Mouse (Mus musculus) midbrain, postnatal 0 days (tissue): Measurements from ENCODE around the gene Daxx. TPM values are rescaled to one million over a fixed set of nuclear protein-coding genes. Genes with fewer than 3 reads are reported as not detected.

Experiments used
- ATAC-seq: fragments of 200-750 bp; cut with Nextera tagmentation; 2 replicates; pipeline ENCODE4 v1.8.0; 2017; ENCODE audit warnings: moderate number of reproducible peaks, mild to moderate bottlenecking, moderate TSS enrichment, moderate library complexity; ENCODE audit not compliant: low FRiP score
- DNase-seq: peaks from one replicate; pipeline ENCODE4 v3.0.0-alpha.2; 2015; ENCODE audit warnings: low spot score
- H3K27ac ChIP-seq: fragments of 300-500 bp; sonication (generic); 2 replicates; pipeline ENCODE4 v1.5.1; 2014; ENCODE audit warnings: low read depth, mild to moderate bottlenecking, low read length, mixed read lengths
- H3K27me3 ChIP-seq: fragments of 300-500 bp; sonication (generic); 2 replicates; pipeline ENCODE4 v1.6.1; 2014; ENCODE audit warnings: low read length, control low read depth, mixed read lengths; ENCODE audit not compliant: insufficient read depth
- H3K36me3 ChIP-seq: fragments of 300-500 bp; sonication (generic); 2 replicates; pipeline ENCODE4 v1.6.1; 2014; ENCODE audit warnings: low read length, control low read depth, mixed read lengths; ENCODE audit not compliant: insufficient read depth
- H3K4me1 ChIP-seq: fragments of 300-500 bp; sonication (generic); 2 replicates; pipeline ENCODE4 v1.6.1; 2014; ENCODE audit warnings: mild to moderate bottlenecking, control low read depth, antibody characterized with exemption, low read length, mixed read lengths; ENCODE audit not compliant: insufficient read depth
- H3K4me2 ChIP-seq: fragments of 300-500 bp; sonication (generic); 2 replicates; pipeline ENCODE4 v1.6.1; 2014; ENCODE audit warnings: low read depth, mild to moderate bottlenecking, low read length, mixed read lengths; ENCODE audit not compliant: poor library complexity, severe bottlenecking
- H3K4me3 ChIP-seq: fragments of 300-500 bp; sonication (generic); 2 replicates; pipeline ENCODE4 v1.5.1; 2014; ENCODE audit warnings: low read depth, mild to moderate bottlenecking, low read length, moderate library complexity
- H3K9ac ChIP-seq: fragments of 300-500 bp; sonication (generic); replicated peaks from 2 replicates; pipeline ENCODE4 v1.6.1; 2014; ENCODE audit warnings: mild to moderate bottlenecking, low read length, moderate library complexity, mixed read lengths; ENCODE audit not compliant: poor library complexity, severe bottlenecking
- H3K9me3 ChIP-seq: fragments of 300-500 bp; sonication (generic); 2 replicates; pipeline ENCODE4 v1.6.1; 2016; ENCODE audit warnings: low read length, control low read depth
- CTCF ChIP-seq: IDR thresholded peaks from 2 replicates; pipeline ENCODE4 v1.5.1; 2016; ENCODE audit warnings: antibody characterized with exemption, mild to moderate bottlenecking
- WGBS: fragments of 180-500 bp; shearing (Covaris S2); extraction: QIAGEN DNeasy Blood & Tissue Kit; methylation state at CpG from one replicate; pipeline ENCODE4 v1.1.7; 2014; 5-methylcytosine and 5-hydroxymethylcytosine counted together
- polyA plus RNA-seq: library from polyadenylated mRNA; unstranded; fragments of >200 nt; fragmentation: Nextera tagmentation; extraction: Ambion mirVana; gene quantifications from 2 replicates; pipeline ENCODE4 v1.2.1, GENCODE M21; 2015
- total RNA-seq: library from RNA; depleted of rRNA; stranded (reverse); fragments of >200 nt; gene quantifications from 2 replicates; pipeline ENCODE4 v1.2.3, GENCODE M21; 2014

The Daxx gene
- total and polyA plus RNA-seq, 2 experiments from 2014 or later: 42.9 to 55.7 TPM

- DNase-seq: no peak
- peak; percentile 46 for TF ChIP-seq CTCF
- WGBS: 56% methylated on average over 11 of the region's 11 CpGs
- Histone ChIP-seq H3K9me3 (no peaks in the 10 kb centered on the region), H3K27me3 (no peaks in the 10 kb centered on the region), H3K36me3 (peaks cover 27% of the 10 kb centered on the region), H3K4me2 (peak overlapping the region; percentile 92), H3K4me1 (peaks cover 5% of the 10 kb centered on the region; the same call in 1 of the 2 replicates), H3K27ac (no peak overlapping the region; the same call in 1 of the 2 replicates), H3K9ac (peak overlapping the region; percentile 58; the same call in 1 of the 2 replicates), H3K4me3 (peak overlapping the region; percentile 52)
- no peak for ATAC-seq
Measured at GRCm38 (mm10) chr17:33910346-33911051, 1.3 kb downstream of the Daxx start.

GRCm38 (mm10) chr17:33911052-33911812 is 2.0 kb downstream of the Daxx start:
- Histone ChIP-seq H3K27ac (no peak overlapping the region), H3K9me3 (no peaks in the 10 kb centered on the region), H3K9ac (no peak overlapping the region), H3K27me3 (no peaks in the 10 kb centered on the region), H3K4me1 (peaks cover 5% of the 10 kb centered on the region; the same call in 1 of the 2 replicates), H3K36me3 (peaks cover 27% of the 10 kb centered on the region), H3K4me3 (no peak overlapping the region), H3K4me2 (no peak overlapping the region)
- 92% methylated on average over 31 of the region's 31 CpGs for WGBS
- no peak for TF ChIP-seq CTCF
- ATAC-seq (no peak), DNase-seq (no peak)

GRCm38 (mm10) chr17:33911813-33912414 is 2.7 kb downstream of the Daxx start:
- H3K9ac ChIP-seq: no peak overlapping the region
- no peak overlapping the region for H3K4me3 ChIP-seq
- ATAC-seq (no peak), DNase-seq (no peak)
- no peak for TF ChIP-seq CTCF
- 90% methylated on average over 28 of the region's 28 CpGs for WGBS
- H3K9me3 ChIP-seq: no peaks in the 10 kb centered on the region
- H3K27ac ChIP-seq: no peak overlapping the region
- H3K4me1 ChIP-seq: peaks cover 5% of the 10 kb centered on the region; the same call in 1 of the 2 replicates
- no peak overlapping the region for H3K4me2 ChIP-seq
- peaks cover 27% of the 10 kb centered on the region for H3K36me3 ChIP-seq
- no peaks in the 10 kb centered on the region for H3K27me3 ChIP-seq

- ATAC-seq (no peak), DNase-seq (no peak)
- no peak overlapping the region for H3K9ac ChIP-seq
- H3K27me3 ChIP-seq: no peaks in the 10 kb centered on the region
- 92% methylated on average over 10 of the region's 10 CpGs for WGBS
- no peak overlapping the region for H3K4me2 ChIP-seq
- H3K9me3 ChIP-seq: no peaks in the 10 kb centered on the region
- peaks cover 27% of the 10 kb centered on the region for H3K36me3 ChIP-seq
- peaks cover 5% of the 10 kb centered on the region; the same call in 1 of the 2 replicates for H3K4me1 ChIP-seq
- no peak overlapping the region for H3K4me3 ChIP-seq
- no peak overlapping the region for H3K27ac ChIP-seq
- TF ChIP-seq CTCF: no peak
Measured at GRCm38 (mm10) chr17:33913264-33913663, 4.0 kb downstream of the Daxx start.

GRCm38 (mm10) chr17:33913905-33914304 is 4.7 kb downstream of the Daxx start:
- no peaks in the 10 kb centered on the region for H3K27me3 ChIP-seq
- ATAC-seq (no peak), DNase-seq (no peak)
- H3K9me3 ChIP-seq: no peaks in the 10 kb centered on the region
- H3K4me1 ChIP-seq: peaks cover 5% of the 10 kb centered on the region; the same call in 1 of the 2 replicates
- H3K27ac ChIP-seq: no peak overlapping the region
- TF ChIP-seq CTCF: no peak
- H3K4me3 ChIP-seq: no peak overlapping the region
- H3K36me3 ChIP-seq: peaks cover 27% of the 10 kb centered on the region
- H3K4me2 ChIP-seq: no peak overlapping the region
- no peak overlapping the region for H3K9ac ChIP-seq
- 99% methylated on average over 8 of the region's 8 CpGs for WGBS
